Mouse (Mus musculus) mesoderm, embryonic 11.5 days (tissue): Measurements from ENCODE around the gene Ccnd1.

Experiments
- DNase-seq: peaks from one replicate; pipeline ENCODE4 v3.0.0-alpha.2; 2012; ENCODE audit warnings: low read depth, low spot score

Ccnd1 gene

GRCm38 (mm10) chr7:144940003-144940571 lies 362 bp upstream of the Ccnd1 start:
- DNase-seq: no peak

GRCm38 (mm10) chr7:144938661-144939343 lies 923 bp downstream of the Ccnd1 start:
- DNase-seq: no peak

GRCm38 (mm10) chr7:144937899-144938517 lies 1.7 kb downstream of the Ccnd1 start:
- peak; percentile 14 for DNase-seq

- peak; percentile 90 for DNase-seq
Observed at GRCm38 (mm10) chr7:144937490-144937889, 2.2 kb downstream of the Ccnd1 start.

- DNase-seq: no peak
Observed at GRCm38 (mm10) chr7:144936311-144936880, 3.3 kb downstream of the Ccnd1 start.

GRCm38 (mm10) chr7:144935563-144935962 lies 4.2 kb downstream of the Ccnd1 start:
- DNase-seq: peak; percentile 50

GRCm38 (mm10) chr7:144934901-144935300 lies 4.8 kb downstream of the Ccnd1 start:
- DNase-seq: peak; percentile 65

- no peak for DNase-seq
Observed at GRCm38 (mm10) chr7:144933796-144934195, 5.9 kb downstream of the Ccnd1 start.

- no peak for DNase-seq
Observed at GRCm38 (mm10) chr7:144933336-144933735, 6.4 kb downstream of the Ccnd1 start.

GRCm38 (mm10) chr7:144932389-144932937 lies 7.3 kb downstream of the Ccnd1 start:
- DNase-seq: no peak

- DNase-seq: peak; percentile 68
Observed at GRCm38 (mm10) chr7:144931778-144932177, 7.9 kb downstream of the Ccnd1 start.

- no peak for DNase-seq
Observed at GRCm38 (mm10) chr7:144929931-144930330, 9.8 kb downstream of the Ccnd1 start.

GRCm38 (mm10) chr7:144929506-144929905 lies 10.2 kb downstream of the Ccnd1 start:
- DNase-seq: no peak

- DNase-seq: no peak
Observed at GRCm38 (mm10) chr7:144928889-144929210, 10.9 kb downstream of the Ccnd1 start.

GRCm38 (mm10) chr7:144928009-144928888 lies 11.5 kb downstream of the Ccnd1 start:
- no peak for DNase-seq

GRCm38 (mm10) chr7:144927591-144927990 lies 12.1 kb downstream of the Ccnd1 start:
- DNase-seq: no peak

- no peak for DNase-seq
Observed at GRCm38 (mm10) chr7:144918823-144919222, 20.9 kb downstream of the Ccnd1 start.

GRCm38 (mm10) chr7:144914948-144915750 lies 24.6 kb downstream of the Ccnd1 start, which contains the start of gene LTO1:
TSS of gene LTO1 (plus strand) at chr7:144915100.
- DNase-seq: peak; percentile 94

- peak; percentile 35 for DNase-seq
Observed at GRCm38 (mm10) chr7:144914296-144914947, 25.3 kb downstream of the Ccnd1 start.

GRCm38 (mm10) chr7:144912897-144913296 lies 26.8 kb downstream of the Ccnd1 start:
- DNase-seq: no peak
